Mouse (Mus musculus) spleen, postnatal 36 days (tissue): ENCODE results near the gene Spaca5.

Source experiments
- DNase-seq, 2 experiments: peaks; one replicate each; pipeline ENCODE4 v3.0.0; 2022; ENCODE audit warnings: low spot score in 2 of 2, mixed read lengths in 1 of 2

Gene Spaca5

DNA sequence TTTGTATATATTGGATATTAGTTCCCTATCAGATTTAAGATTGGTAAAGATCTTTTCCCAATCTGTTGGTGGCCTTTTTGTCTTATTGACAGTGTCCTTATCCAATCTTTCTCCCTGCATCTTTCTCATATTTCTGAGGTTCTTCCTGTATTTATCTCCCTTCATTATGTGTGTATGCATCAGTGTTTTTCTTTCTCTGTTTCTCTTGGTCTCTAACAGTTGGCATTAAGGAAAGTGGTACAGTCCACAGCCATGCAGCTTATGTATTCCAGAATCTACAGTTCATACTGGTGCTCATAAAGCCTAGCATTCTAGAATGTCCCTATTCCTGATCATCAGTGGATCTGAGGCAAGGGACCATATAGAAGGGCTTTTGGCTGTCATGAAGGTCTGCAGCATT is at the start of gene Spaca5:
TSS of gene Spaca5 (plus strand) at position 301 of the 400 bp plus-strand sequence.
- DNase-seq = no peak

DNA sequence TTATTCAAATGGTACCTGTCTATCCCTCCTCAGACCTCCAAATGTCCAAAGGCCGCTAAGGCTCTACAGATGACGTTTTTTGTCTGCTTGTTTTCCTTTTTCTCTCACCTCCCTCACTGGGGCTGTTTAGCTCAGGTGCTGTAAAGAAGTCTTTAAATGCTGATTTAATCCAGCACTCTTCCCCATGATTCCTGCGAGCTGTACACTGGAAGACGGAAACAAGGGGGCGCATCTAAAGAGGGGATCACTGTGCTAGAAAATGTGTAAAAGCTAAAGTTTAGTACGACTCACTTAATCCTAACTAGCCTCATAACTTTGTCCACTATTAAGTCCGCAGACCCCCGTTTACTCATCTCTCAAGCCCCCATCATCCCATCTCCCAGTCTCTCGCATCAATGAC is 6.7 kb upstream of the Spaca5 start:
- peak in 1 of 2 experiments; percentile 0 for DNase-seq

DNA sequence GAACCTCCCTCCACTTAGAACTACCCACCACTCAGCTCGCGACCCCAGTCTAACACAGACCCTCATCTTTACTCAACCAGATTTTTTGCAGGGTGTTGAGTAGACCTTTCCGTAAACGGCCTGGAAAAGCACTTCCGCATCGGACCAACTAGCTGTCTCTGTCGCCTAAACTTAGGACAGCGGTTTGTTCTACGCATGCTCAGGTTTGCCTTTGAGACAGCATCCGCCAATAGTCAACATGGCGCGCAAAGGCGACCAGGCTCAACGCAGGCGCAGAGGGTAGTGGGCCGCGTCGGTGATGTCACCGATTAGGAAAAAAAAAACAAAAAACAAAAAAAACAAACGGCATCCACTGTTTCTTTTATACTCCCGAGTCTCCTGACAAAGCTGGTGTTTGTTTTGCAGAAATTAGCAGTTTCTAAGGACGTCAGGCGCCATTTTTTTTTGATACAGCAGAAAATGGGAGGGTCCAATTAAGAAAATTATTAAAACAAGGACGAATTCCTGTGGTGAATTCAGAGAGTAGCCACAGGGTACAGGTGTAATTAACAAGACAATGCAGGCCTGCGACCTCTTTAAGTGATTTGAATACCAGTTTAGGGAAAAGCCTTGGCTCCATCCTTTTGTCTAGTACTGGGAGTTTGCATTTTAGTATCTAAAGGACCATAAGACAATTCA is 6.2 kb upstream of the Spaca5 start, which contains the start of gene Zfp182:
TSS of gene Zfp182 (minus strand) at position 451 of the 678 bp plus-strand sequence.
- peak; percentile 81 for DNase-seq

DNA sequence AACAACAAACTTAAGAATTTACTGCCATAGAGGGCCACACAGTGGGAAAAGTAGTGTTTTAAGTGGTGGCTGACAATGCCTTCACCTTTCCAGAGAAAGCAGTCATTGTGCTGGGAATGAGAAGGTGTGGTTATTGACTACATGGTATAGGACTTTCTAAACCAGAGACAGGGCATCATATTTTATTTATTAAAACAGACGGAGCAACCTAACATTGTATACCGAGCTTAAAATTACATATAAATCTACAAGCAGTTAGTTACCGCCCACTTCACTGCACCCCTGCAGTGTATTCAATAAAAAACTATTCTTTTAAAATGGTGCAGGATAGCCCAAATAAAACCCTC is 5.7 kb upstream of the Spaca5 start:
- no peak for DNase-seq

DNA sequence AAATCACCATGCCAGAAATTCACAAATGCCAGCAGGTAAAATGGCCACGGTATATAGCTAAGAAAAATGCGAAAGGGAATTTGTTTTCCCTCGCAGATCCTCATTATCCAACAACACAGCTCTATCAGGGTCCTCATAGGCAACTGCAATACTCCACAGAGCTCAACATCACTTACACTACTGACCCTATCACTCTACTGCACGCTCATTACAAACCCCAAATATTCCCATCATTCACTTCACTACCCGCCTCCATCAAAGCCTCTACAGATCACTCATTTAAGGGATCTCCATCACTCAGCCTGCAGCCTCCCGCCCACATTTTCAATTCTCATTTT is 20.4 kb downstream of the Spaca5 start:
- DNase-seq = no peak

DNA sequence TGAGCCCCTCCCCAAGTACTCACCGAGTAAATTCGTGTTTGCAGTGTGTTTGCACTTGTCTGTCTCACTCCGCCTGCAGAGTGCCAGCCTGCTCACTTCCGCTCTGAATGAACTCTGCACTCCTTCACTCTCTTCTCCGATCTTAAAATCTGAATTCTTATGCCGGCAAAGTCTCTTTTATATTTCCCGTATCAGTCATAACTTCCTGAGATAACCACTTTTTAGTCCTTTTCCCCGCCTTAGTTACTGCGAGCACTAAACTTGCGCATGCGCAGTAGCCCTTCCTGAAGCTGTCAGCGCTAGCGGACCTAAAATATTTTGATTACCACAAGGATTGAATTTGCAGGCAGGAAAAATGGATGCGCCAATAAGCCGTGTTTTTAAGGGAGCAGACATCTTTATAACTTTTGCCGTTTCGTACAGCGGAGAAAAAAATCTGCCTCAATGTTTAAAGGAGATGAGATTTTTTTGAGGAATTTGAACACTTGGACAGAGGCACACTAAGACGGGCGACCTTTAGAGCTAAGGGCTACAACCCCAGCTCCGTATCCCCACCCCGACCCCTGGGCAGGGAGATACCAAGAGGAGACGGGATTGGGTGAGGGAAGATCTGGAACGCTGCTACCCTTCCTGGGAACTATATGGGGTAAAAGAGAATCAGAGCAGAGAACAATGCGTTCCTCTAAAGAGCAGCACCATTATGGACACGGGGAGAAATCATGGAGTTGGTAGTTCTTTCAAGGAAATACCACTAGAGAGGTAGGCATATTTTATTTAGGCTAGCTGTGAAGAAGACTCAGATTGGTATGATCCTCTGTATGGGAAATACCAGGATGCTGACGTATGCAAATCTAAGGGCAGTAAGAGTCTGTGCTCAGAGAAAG is 21.0 kb downstream of the Spaca5 start, which contains the start of gene Zfp300:
TSS of gene Zfp300 (minus strand) at position 545 of the 884 bp plus-strand sequence.
- peak; percentile 46 to 54 for DNase-seq

DNA sequence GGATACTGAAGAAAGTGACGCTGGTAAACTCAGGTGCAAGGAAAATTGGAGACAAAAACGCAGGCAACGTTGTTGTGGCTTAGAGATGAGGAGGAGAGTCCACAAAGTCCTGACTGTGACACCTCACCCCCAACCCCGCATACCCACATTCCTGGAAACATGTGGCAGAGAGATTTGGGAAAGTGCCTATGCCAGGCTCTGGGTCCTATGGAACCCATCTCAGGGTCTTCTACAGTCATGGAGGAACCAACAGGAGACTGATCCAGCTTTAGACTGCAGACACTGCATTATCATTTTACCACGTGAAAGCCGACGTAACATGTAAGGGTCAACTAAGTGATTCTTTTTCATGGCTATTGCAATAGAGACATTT is 21.6 kb downstream of the Spaca5 start:
- DNase-seq = no peak

DNA sequence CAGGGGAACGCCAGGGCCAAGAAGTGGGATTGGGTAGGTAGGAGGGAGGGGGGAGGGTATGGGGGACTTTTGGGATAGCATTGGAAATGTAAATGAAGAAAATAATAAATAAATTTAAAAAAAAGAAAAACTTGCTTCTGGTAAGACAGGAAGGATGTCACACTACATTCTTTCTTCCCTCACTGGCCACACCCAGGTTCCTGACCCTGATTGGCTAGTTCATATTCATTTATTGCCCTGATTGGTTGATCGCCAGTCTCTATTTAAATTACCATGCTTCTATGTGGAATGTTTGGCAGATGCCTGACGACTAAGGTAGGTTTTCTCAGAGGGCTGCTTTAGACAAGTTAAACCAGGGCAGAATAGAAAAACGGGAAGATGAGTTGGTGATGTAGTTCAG is 47.3 kb downstream of the Spaca5 start, which contains the start of gene Ssxa1:
TSS of gene Ssxa1 (plus strand) at position 301 of the 400 bp plus-strand sequence.
- DNase-seq = no peak
